ENCODE assay signal across 22 mouse cellular contexts in the genomic region with DNA sequence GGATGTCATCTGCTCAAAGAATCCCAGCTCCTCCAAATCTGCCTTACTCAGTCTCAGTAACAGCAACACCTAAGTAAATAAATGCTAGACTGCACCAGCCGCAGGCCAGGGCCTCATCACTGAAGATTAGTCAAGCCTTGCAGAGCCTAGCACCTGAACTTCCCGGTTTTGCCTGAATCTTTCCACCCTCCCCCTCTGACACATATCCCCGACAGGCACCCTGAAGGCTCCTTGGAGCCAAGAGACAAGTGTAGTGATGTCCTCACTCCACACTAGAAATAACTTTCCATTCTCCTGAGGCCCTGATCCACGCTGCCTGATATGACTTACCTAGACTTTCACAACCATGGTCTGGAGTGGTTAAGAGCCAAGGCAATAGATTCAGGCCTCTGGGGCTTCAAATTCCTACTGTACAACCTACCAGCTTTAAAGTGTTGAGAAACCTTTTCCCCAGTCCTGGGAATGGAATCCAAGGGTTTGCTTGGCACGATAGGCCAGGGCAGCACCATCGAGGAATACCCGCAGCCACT. TPM values are rescaled to one million over a fixed set of nuclear protein-coding genes. Genes with fewer than 3 reads are reported as not detected.
"Had no signal": no experiment of that assay in that cellular context is flagged by ENCODE, and none has a peak within 500 bp of the region (broad histone marks: within the 10 kb centered on the region; RNA-seq: fewer than 3 reads in every experiment).

No protein-coding gene starts in this region.

- H3K9me3 ChIP-seq: limb, embryonic 10.5 days; limb, embryonic 13.5 days; liver, embryonic 12.5 days; liver, embryonic 15.5 days; lung, embryonic 15.5 days; neural tube, embryonic 13.5 days had no signal

- H3K9ac ChIP-seq: limb, embryonic 13.5 days; liver, embryonic 12.5 days; liver, embryonic 15.5 days; lung, embryonic 15.5 days; midbrain, embryonic 13.5 days; neural tube, embryonic 13.5 days had no signal

- H3K36me3 ChIP-seq: limb, embryonic 13.5 days; liver, embryonic 12.5 days; liver, embryonic 15.5 days; lung, embryonic 15.5 days; midbrain, embryonic 10.5 days; midbrain, embryonic 13.5 days; neural tube, embryonic 13.5 days had no signal

- H3K27ac ChIP-seq: limb, embryonic 10.5 days; limb, embryonic 13.5 days; liver, embryonic 12.5 days; liver, embryonic 15.5 days; lung, embryonic 15.5 days; midbrain, embryonic 10.5 days; midbrain, embryonic 13.5 days; neural tube, embryonic 13.5 days had no signal

- H3K4me3 ChIP-seq: limb, embryonic 10.5 days; limb, embryonic 13.5 days; liver, embryonic 12.5 days; liver, embryonic 15.5 days; lung, embryonic 15.5 days; megakaryocyte, embryonic 14.5 days; midbrain, embryonic 10.5 days; midbrain, embryonic 13.5 days; myocyte; neural tube, embryonic 13.5 days had no signal

- DNase-seq: kidney, postnatal 14 days; liver; lung, adult 18-20 months; lung, postnatal 10 days; lung, postnatal 36 days; retina, postnatal 1 day; right cerebral cortex, postnatal 25 days; spleen, adult 18-20 months; thymus, adult 18-20 months; thymus, postnatal 36 days had no signal

RNA-seq across cellular contexts. Expression of a gene that starts 21.7 kb away (rescaled TPM):
- total RNA-seq: monocyte, adult 5-6 weeks; neutrophil, adult 5-6 weeks had no signal
